Mouse (Mus musculus): ENCODE measurements around the gene Snrnp35. TPM values are rescaled to one million over a fixed set of nuclear protein-coding genes. Genes with fewer than 3 reads are reported as not detected.

Snrnp35 gene
- polyA plus RNA-seq, 1 experiment from 2014 or later, result 25.6 TPM

DNA sequence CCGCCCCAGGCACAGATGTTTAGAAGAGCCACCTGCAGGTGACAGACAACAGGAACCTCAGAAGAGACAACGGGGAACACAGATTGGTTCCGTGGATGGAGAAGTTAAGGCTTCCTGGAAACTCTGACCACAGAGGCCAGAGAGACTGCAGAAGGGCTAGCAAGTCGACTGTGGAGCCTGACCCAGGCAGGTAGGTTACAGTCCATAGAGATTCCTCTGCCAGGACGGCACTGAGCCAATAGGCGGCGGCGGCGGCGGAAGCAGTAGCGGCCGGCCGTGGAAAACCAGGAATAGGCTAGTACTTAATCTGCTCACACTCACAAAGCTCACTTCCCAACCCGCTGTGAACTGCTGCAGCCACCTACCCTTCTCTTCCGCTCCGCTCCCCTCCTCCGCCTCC is 53.8 kb downstream of the Snrnp35 start:
- H3K4me3 ChIP-seq (ENCODE audit: low read length), result peak overlapping the region; percentile 24
- WGBS, result 2% methylated on average over 16 of the region's 17 CpGs
- no peaks in the 10 kb centered on the region for H3K27me3 ChIP-seq (ENCODE audit: control insufficient read depth, insufficient read depth, low read depth, low read length)
- H3K9ac ChIP-seq (ENCODE audit: low read length), result peak overlapping the region; percentile 59
- H3K4me2 ChIP-seq (ENCODE audit: low read depth, low read length), result peak overlapping the region; percentile 50
- H3K9me3 ChIP-seq (ENCODE audit: control insufficient read depth, low read length), result no peaks in the 10 kb centered on the region
- peak overlapping the region; percentile 78 for H3K27ac ChIP-seq (ENCODE audit: low read length)
- ATAC-seq (ENCODE audit: low read depth), result no peak
- peaks cover 16% of the 10 kb centered on the region for H3K4me1 ChIP-seq (replicated peaks; ENCODE audit: control insufficient read depth, insufficient read depth, low read length)
- H3K36me3 ChIP-seq (ENCODE audit: control insufficient read depth, insufficient read depth, low read length), result no peaks in the 10 kb centered on the region

DNA sequence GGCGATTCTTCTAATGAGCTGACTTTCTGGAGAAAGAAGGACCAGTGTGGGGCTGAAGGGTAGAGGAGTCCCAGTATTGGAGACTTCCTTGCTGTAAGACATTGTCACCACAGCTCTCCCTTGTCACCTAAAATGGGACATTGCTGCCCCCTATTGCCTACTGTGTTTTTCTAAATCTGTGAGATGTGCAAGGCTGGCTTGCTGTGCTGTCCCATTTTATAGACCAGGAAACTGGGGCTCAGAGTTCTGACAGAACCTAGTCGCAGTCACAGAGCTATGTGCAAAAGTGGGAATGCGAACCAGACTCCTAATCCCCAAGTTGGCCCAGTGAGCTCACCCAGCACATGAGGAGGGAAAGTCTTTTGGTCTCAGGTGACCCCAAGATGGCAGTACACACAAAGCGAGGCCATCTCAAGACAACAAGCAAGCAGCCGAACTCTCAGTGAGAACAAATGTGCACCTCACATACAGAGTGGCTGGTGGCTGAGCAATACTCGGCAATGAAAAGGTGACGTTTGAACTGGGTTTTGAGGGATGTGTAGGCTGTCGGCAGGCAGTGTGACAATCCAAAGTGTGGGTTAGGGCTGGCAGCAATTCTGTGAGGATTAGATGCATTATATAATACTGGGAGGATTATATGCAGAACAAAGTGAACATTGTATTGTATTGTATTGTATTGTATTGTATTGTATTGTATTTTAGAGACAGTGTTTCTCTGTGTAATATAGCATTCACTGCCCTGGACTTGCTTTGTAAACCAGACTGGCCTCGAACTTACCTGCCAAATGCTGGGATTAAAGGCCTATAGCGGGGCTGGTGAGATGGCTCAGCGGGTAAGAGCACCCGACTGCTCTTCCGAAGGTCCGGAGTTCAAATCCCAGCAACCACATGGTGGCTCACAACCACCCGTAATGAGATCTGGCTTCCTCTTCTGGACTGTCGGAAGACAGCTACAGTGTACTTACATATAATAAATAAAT is 56.2 kb downstream of the Snrnp35 start:
- 74% methylated on average over 15 of the region's 16 CpGs for WGBS
- H3K9ac ChIP-seq (ENCODE audit: low read length), result no peak overlapping the region
- H3K27me3 ChIP-seq (ENCODE audit: control insufficient read depth, insufficient read depth, low read depth, low read length), result no peaks in the 10 kb centered on the region
- no peak overlapping the region for H3K4me3 ChIP-seq (ENCODE audit: low read length)
- no peak overlapping the region for H3K27ac ChIP-seq (ENCODE audit: low read length)
- peaks cover 23% of the 10 kb centered on the region for H3K4me1 ChIP-seq (replicated peaks; ENCODE audit: control insufficient read depth, insufficient read depth, low read length)
- ATAC-seq (ENCODE audit: low read depth), result no peak
- H3K4me2 ChIP-seq (ENCODE audit: low read depth, low read length), result no peak overlapping the region
- peaks cover 5% of the 10 kb centered on the region for H3K36me3 ChIP-seq (ENCODE audit: control insufficient read depth, insufficient read depth, low read length)
- no peaks in the 10 kb centered on the region for H3K9me3 ChIP-seq (ENCODE audit: control insufficient read depth, low read length)

DNA sequence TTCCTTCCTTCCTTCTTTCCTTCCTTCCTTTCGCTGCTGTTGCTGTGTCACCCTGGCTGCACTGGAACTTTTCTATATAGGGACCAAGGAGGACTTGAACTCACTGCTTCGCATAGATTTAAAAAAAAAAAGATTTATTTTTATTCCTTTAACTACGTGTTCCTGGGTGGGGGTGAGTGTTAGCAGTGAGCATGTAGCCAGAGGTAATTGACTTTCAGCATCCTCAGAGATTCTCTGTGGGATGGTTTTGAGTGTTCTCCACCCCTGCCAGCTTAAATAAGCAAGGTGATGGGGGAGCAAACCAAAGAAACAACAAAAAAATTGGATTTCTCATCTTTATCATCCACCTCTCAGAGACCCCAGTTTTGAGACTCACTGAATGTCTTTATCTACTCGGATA is 57.0 kb downstream of the Snrnp35 start:
- Histone ChIP-seq H3K4me1 (replicated peaks; ENCODE audit: control insufficient read depth, insufficient read depth, low read length) (peaks cover 23% of the 10 kb centered on the region), H3K9ac (ENCODE audit: low read length) (no peak overlapping the region), H3K27me3 (ENCODE audit: control insufficient read depth, insufficient read depth, low read depth, low read length) (no peaks in the 10 kb centered on the region), H3K9me3 (ENCODE audit: control insufficient read depth, low read length) (no peaks in the 10 kb centered on the region), H3K4me2 (ENCODE audit: low read depth, low read length) (peak overlapping the region; percentile 55), H3K36me3 (ENCODE audit: control insufficient read depth, insufficient read depth, low read length) (peaks cover 13% of the 10 kb centered on the region), H3K27ac (ENCODE audit: low read length) (0 out of 2 replicates have a peak overlapping the region, but pooled peaks have one; percentile 75), H3K4me3 (ENCODE audit: low read length) (peak overlapping the region; percentile 78)
- 70% methylated on average over 4 of the region's 4 CpGs for WGBS
- ATAC-seq (ENCODE audit: low read depth), result no peak

DNA sequence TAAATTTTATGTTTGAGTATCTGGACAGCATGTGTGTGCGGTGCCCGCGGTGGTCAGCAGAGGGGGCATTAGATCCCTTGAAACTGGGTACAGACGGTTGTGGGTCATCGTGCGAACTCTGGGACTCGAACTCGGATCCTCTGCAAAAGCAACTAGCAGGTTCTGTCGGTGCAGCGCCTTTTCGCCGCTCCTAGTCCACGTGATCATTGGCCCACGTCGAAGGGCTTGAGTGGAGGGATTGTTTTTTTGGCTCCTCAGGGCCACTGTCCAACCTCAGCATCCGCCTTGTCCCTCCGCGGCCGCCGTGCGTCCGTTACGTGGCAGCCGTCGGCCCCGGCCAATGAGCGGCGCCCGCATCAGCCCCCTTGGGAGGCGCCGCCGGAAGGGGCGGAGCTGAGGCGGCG is 57.5 kb downstream of the Snrnp35 start, which contains the start of gene Tmed2:
Gene Tmed2, plus strand, starts transcription at position 313 of the 404 bp plus-strand sequence.
- peak; percentile 97 for ATAC-seq (ENCODE audit: low read depth)
- H3K4me3 ChIP-seq (ENCODE audit: low read length), result peak within 1 kb of the TSS; percentile 78
- no peaks in the 10 kb centered on the region for H3K27me3 ChIP-seq (ENCODE audit: control insufficient read depth, insufficient read depth, low read depth, low read length)
- H3K27ac ChIP-seq (ENCODE audit: low read length), result peak within 1 kb of the TSS; percentile 88
- H3K9me3 ChIP-seq (ENCODE audit: control insufficient read depth, low read length), result no peaks in the 10 kb centered on the region
- H3K36me3 ChIP-seq (ENCODE audit: control insufficient read depth, insufficient read depth, low read length), result peaks cover 18% of the 10 kb centered on the region
- peak within 1 kb of the TSS; percentile 69 for H3K4me2 ChIP-seq (ENCODE audit: low read depth, low read length)
- peak within 1 kb of the TSS; percentile 93 for H3K9ac ChIP-seq (ENCODE audit: low read length)
- WGBS, result under 1% methylated on average over 35 of the region's 35 CpGs
- H3K4me1 ChIP-seq (replicated peaks; ENCODE audit: control insufficient read depth, insufficient read depth, low read length), result peaks cover 23% of the 10 kb centered on the region

Other genes starting within 250 kb of the Snrnp35 start
- 6.6 and 9.2 TPM in 2 replicates for gene Pitpnm2, start 233.4 kb upstream of the Snrnp35 start, polyA plus RNA-seq (2015; fragmentation: Nextera tagmentation; extraction: Ambion mirVana)
- 13.3 and 15.1 TPM in 2 replicates for gene Mphosph9, start 155.2 kb upstream of the Snrnp35 start, polyA plus RNA-seq (2015; fragmentation: Nextera tagmentation; extraction: Ambion mirVana)
- gene 2810006K23Rik, start 155.0 kb upstream of the Snrnp35 start, polyA plus RNA-seq (2015; fragmentation: Nextera tagmentation; extraction: Ambion mirVana), result 18.1 and 19.7 TPM in 2 replicates
- 23.9 and 26.1 TPM in 2 replicates for gene Cdk2ap1, start 120.1 kb upstream of the Snrnp35 start, polyA plus RNA-seq (2015; fragmentation: Nextera tagmentation; extraction: Ambion mirVana)
- 80.8 and 81.2 TPM in 2 replicates for gene Sbno1, start 57.1 kb upstream of the Snrnp35 start, polyA plus RNA-seq (2015; fragmentation: Nextera tagmentation; extraction: Ambion mirVana)
- 31.3 and 32.2 TPM in 2 replicates for gene Kmt5a, start 43.2 kb upstream of the Snrnp35 start, polyA plus RNA-seq (2015; fragmentation: Nextera tagmentation; extraction: Ambion mirVana)
- 29.4 and 32.7 TPM in 2 replicates for gene Rilpl2, start 4.8 kb upstream of the Snrnp35 start, polyA plus RNA-seq (2015; fragmentation: Nextera tagmentation; extraction: Ambion mirVana)
- gene Rilpl1, start 48.3 kb downstream of the Snrnp35 start, polyA plus RNA-seq (2015; fragmentation: Nextera tagmentation; extraction: Ambion mirVana), result 17.1 and 18.6 TPM in 2 replicates
- gene Tmed2, start 57.6 kb downstream of the Snrnp35 start, polyA plus RNA-seq (2015; fragmentation: Nextera tagmentation; extraction: Ambion mirVana), result 599 and 611 TPM in 2 replicates
- gene Ddx55, start 69.7 kb downstream of the Snrnp35 start, polyA plus RNA-seq (2015; fragmentation: Nextera tagmentation; extraction: Ambion mirVana), result 11.2 and 12.0 TPM in 2 replicates
- gene Eif2b1, start 96.0 kb downstream of the Snrnp35 start, polyA plus RNA-seq (2015; fragmentation: Nextera tagmentation; extraction: Ambion mirVana), result 68.8 and 71.1 TPM in 2 replicates
- gene Gtf2h3, start 96.0 kb downstream of the Snrnp35 start, polyA plus RNA-seq (2015; fragmentation: Nextera tagmentation; extraction: Ambion mirVana), result 52.1 and 54.4 TPM in 2 replicates
- 34.8 and 39.5 TPM in 2 replicates for gene Atp6v0a2, start 145.4 kb downstream of the Snrnp35 start, polyA plus RNA-seq (2015; fragmentation: Nextera tagmentation; extraction: Ambion mirVana)
- 0.83 and 1.1 TPM in 2 replicates for gene Dnah10, start 242.0 kb downstream of the Snrnp35 start, polyA plus RNA-seq (2015; fragmentation: Nextera tagmentation; extraction: Ambion mirVana)

Data from lung, embryonic 16.5 days (tissue).